Mouse (Mus musculus) thymus, adult 2 months (tissue): ENCODE data around the gene Pdcd11. TPM values are rescaled to one million over a fixed set of nuclear protein-coding genes. Genes with fewer than 3 reads are reported as not detected.

Experiments
- DNase-seq: peaks from one replicate; pipeline ENCODE4 v3.0.0; 2021
- H3K27ac ChIP-seq: fragments of 200-500 bp; 2 replicates; pipeline ENCODE4 v1.5.1; 2012; ENCODE audit warnings: low read length, control low read depth; ENCODE audit not compliant: control insufficient read depth, insufficient read depth
- H3K27me3 ChIP-seq: fragments of 200-500 bp; 2 replicates; pipeline ENCODE4 v1.6.1; 2012; ENCODE audit warnings: mild to moderate bottlenecking, low read length, moderate library complexity, mixed read lengths; ENCODE audit not compliant: control insufficient read depth, insufficient read depth
- H3K36me3 ChIP-seq: fragments of 200-500 bp; 2 replicates; pipeline ENCODE4 v1.6.1; 2012; ENCODE audit warnings: mild to moderate bottlenecking, low read length, moderate library complexity; ENCODE audit not compliant: control insufficient read depth, insufficient read depth
- H3K4me1 ChIP-seq: fragments of 200-500 bp; replicated peaks from 2 replicates; pipeline ENCODE4 v1.6.1; 2012; ENCODE audit warnings: low read length; ENCODE audit not compliant: control insufficient read depth, insufficient read depth
- H3K4me3 ChIP-seq: fragments of 200-500 bp; 2 replicates; pipeline ENCODE4 v1.5.1; 2012; ENCODE audit warnings: mild to moderate bottlenecking, low read length, control low read depth, moderate library complexity; ENCODE audit not compliant: control insufficient read depth, insufficient read depth
- CTCF ChIP-seq: fragments of 200-500 bp; IDR thresholded peaks from 2 replicates; pipeline ENCODE4 v1.5.1; 2012; ENCODE audit warnings: mild to moderate bottlenecking, control low read depth, low read length, moderate library complexity, borderline replicate concordance; ENCODE audit not compliant: control insufficient read depth, poor library complexity, insufficient read depth; ENCODE audit errors: extremely low read depth
- POLR2A ChIP-seq: fragments of 200-500 bp; IDR thresholded peaks from 2 replicates; pipeline ENCODE4 v1.6.1; 2012; ENCODE audit warnings: mild to moderate bottlenecking, low read length, control low read depth, moderate library complexity; ENCODE audit not compliant: control insufficient read depth, poor library complexity, insufficient read depth; ENCODE audit errors: extremely low read depth
- WGBS: fragments of 180-500 bp; shearing (Covaris S2); methylation state at CpG from one replicate; pipeline ENCODE4 v1.1.7; 2018; 5-methylcytosine and 5-hydroxymethylcytosine counted together
- polyA plus RNA-seq: library from polyadenylated mRNA; depleted of rRNA; stranded (reverse); fragments of >200 nt; gene quantifications from 2 replicates; pipeline ENCODE4 v1.2.3, GENCODE M21; 2012; rRNA removed

The Pdcd11 gene
- 11.5 and 13.2 TPM in 2 replicates for polyA plus RNA-seq

GRCm38 (mm10) chr19:47090550-47091156 is at the start of gene Pdcd11, which contains the start of gene Usmg5:
Gene Pdcd11 (plus strand): TSS chr19:47090768.
Gene Usmg5 (minus strand): TSS chr19:47090647.
- under 1% methylated on average over 56 of the region's 56 CpGs for WGBS

DNA sequence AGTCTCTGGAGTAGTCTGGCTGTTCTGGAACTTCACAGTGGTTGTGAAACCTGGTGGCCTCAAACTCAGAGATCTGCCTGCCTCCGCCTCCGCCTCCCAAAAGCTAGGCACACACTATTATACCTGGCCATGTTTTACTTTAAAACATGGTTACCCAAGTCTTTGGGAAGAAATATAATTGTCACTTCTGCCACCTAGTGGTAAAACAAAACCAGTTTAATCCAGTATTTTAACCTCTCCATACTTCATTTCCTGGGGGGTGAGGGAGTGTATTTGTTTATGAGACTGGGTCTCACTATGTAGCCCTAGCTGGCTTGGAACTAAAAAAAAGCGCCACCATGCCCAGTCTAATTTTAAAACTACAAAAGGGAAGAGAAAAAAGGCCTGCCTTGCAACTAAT is 47.0 kb upstream of the Pdcd11 start:
- no peak for TF ChIP-seq CTCF
- no peak for TF ChIP-seq POLR2A
- WGBS = 95% methylated on average over 3 of the region's 3 CpGs
- Histone ChIP-seq H3K27ac (no peak overlapping the region), H3K36me3 (peaks cover 19% of the 10 kb centered on the region), H3K4me3 (no peak overlapping the region), H3K4me1 (no peaks in the 10 kb centered on the region), H3K27me3 (no peaks in the 10 kb centered on the region)
- DNase-seq = no peak

More at GRCm38 (mm10) chr19:47090550-47091156, at the start of gene Pdcd11, which contains the start of gene Usmg5:
- TF ChIP-seq CTCF (peak; percentile 73), POLR2A (peak; percentile 88)
- peak within 1 kb of the TSS; percentile 74 for H3K4me3 ChIP-seq
- H3K27me3 ChIP-seq = no peaks in the 10 kb centered on the region
- H3K27ac ChIP-seq = peak within 1 kb of the TSS; percentile 30
- peaks cover 2% of the 10 kb centered on the region for H3K36me3 ChIP-seq
- H3K4me1 ChIP-seq = 0 out of 2 replicates have a peak, but pooled peaks cover 3% of the 10 kb centered on the region
- DNase-seq = peak; percentile 96

DNA sequence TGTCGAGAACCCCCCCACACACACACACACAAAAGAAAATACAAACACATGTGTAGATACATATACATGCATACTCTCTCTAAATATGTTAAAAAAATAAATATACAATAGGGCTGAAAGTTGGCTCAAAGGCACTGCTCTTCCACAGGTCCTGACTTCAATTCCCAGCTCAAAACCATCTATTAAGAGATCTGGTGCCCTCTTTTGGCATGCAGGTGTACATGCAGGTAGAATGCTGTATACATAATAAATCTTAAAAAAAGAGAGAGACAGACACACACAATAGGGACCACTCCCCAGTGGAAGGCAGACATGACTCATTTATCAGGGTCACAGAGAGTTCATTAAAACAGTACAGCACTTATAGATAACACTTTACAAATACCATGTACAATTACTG is 44.2 kb upstream of the Pdcd11 start:
- no peak for TF ChIP-seq POLR2A
- no peak for TF ChIP-seq CTCF
- no peak for DNase-seq
- Histone ChIP-seq H3K4me3 (no peak overlapping the region), H3K4me1 (peaks cover 6% of the 10 kb centered on the region), H3K36me3 (peaks cover 5% of the 10 kb centered on the region; the same call in 1 of the 2 replicates), H3K27me3 (no peaks in the 10 kb centered on the region), H3K27ac (no peak overlapping the region)
- WGBS = 96% methylated on average over 1 of the region's 1 CpGs

DNA sequence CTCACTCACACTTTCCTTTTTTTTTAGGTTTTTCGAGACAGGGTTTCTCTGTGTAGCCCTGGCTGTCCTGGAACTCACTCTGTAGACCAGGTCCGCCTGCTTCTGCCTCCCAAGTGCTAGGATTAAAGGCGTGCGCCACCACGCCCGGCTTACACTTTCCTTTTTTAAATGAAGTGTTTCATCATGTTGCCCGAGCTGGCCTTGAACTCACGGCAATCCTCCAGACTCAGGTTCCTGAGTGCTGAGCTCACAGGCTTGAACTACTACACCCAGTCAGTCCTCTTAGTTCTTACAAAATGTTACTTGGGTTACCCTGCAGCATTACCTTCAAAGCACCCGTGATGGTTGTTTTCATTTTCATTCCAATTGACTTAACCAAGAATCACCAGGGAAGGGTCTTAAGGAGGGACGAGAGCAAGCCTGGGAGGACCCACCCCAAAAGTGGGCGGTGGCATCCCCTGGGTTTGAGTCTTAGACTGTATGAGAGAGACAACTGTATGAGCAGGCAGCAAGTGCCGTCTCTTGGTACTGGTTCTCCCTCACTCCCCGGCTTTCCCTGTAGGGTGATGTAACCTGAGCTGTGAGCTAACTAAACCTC is 43.2 kb upstream of the Pdcd11 start:
- no peaks in the 10 kb centered on the region for H3K27me3 ChIP-seq
- no peak for DNase-seq
- H3K4me3 ChIP-seq = no peak overlapping the region
- no peak overlapping the region for H3K27ac ChIP-seq
- peaks cover 3% of the 10 kb centered on the region; the same call in 1 of the 2 replicates for H3K36me3 ChIP-seq
- 94% methylated on average over 13 of the region's 13 CpGs for WGBS
- H3K4me1 ChIP-seq = peaks cover 6% of the 10 kb centered on the region
- TF ChIP-seq CTCF (no peak), POLR2A (no peak)

GRCm38 (mm10) chr19:47049061-47049460 is 41.5 kb upstream of the Pdcd11 start:
- peaks cover 6% of the 10 kb centered on the region for H3K4me1 ChIP-seq
- no peak for DNase-seq
- H3K27me3 ChIP-seq = no peaks in the 10 kb centered on the region
- peaks cover 3% of the 10 kb centered on the region; the same call in 1 of the 2 replicates for H3K36me3 ChIP-seq
- no peak overlapping the region for H3K4me3 ChIP-seq
- H3K27ac ChIP-seq = no peak overlapping the region
- no peak for TF ChIP-seq POLR2A
- no peak for TF ChIP-seq CTCF
- WGBS = 83% methylated on average over 4 of the region's 4 CpGs

DNA sequence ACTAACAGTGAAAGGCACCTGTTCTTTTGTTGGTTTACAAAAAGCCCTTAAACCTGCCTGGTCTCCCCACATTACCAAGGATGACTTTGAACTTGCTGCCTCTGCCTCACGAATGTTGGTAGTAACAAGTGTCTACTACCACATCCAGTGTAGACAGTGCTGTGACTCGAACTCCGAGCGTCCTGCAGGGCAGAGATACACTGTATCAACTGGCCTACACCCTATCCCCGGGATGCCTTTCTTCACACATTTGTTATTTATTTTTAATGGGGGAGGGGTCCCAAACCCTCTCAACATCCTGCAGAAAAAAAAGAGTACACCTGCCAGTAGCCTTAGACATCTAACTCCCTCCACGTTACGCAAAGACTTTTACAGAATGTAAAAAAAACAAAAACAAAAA is 40.7 kb upstream of the Pdcd11 start:
- no peak overlapping the region for H3K27ac ChIP-seq
- peaks cover 6% of the 10 kb centered on the region for H3K4me1 ChIP-seq
- H3K36me3 ChIP-seq = peaks cover 3% of the 10 kb centered on the region; the same call in 1 of the 2 replicates
- DNase-seq = no peak
- TF ChIP-seq CTCF (no peak), POLR2A (no peak)
- peak overlapping the region; percentile 83 for H3K4me3 ChIP-seq
- WGBS = 6% methylated on average over 7 of the region's 7 CpGs
- H3K27me3 ChIP-seq = no peaks in the 10 kb centered on the region
